Mouse (Mus musculus) cortical plate, adult 2 months (tissue): ENCODE data around the gene Gtpbp6. TPM values are rescaled to one million over a fixed set of nuclear protein-coding genes. Genes with fewer than 3 reads are reported as not detected.

ENCODE experiments used
- H3K27ac ChIP-seq: fragments of 200-500 bp; 2 replicates; pipeline ENCODE4 v1.5.1; 2012; ENCODE audit warnings: low read length, control low read depth, inconsistent platforms; ENCODE audit not compliant: insufficient read depth
- H3K4me1 ChIP-seq: fragments of 200-500 bp; 2 replicates; pipeline ENCODE4 v1.6.1; 2011; ENCODE audit warnings: low read length; ENCODE audit not compliant: control insufficient read depth, insufficient read depth
- H3K4me3 ChIP-seq: fragments of 200-500 bp; 2 replicates; pipeline ENCODE4 v1.5.1; 2011; ENCODE audit warnings: mild to moderate bottlenecking, low read length, control low read depth; ENCODE audit not compliant: insufficient read depth
- CTCF ChIP-seq: fragments of 200-500 bp; IDR thresholded peaks from 2 replicates; pipeline ENCODE4 v1.5.1; 2011; ENCODE audit warnings: mild to moderate bottlenecking, control low read depth, low read length; ENCODE audit not compliant: insufficient read depth; ENCODE audit errors: extremely low read depth
- POLR2A ChIP-seq: fragments of 200-500 bp; IDR thresholded peaks from 2 replicates; pipeline ENCODE4 v1.6.1; 2011; ENCODE audit warnings: mild to moderate bottlenecking, low read length, control low read depth; ENCODE audit not compliant: insufficient read depth; ENCODE audit errors: extremely low read depth
- polyA plus RNA-seq: library from polyadenylated mRNA; depleted of rRNA; stranded (reverse); fragments of >200 nt; gene quantifications from 2 replicates; pipeline ENCODE4 v1.2.3, GENCODE M21; 2012; rRNA removed

Gtpbp6 gene
- polyA plus RNA-seq, 1 experiment = 155 TPM

DNA sequence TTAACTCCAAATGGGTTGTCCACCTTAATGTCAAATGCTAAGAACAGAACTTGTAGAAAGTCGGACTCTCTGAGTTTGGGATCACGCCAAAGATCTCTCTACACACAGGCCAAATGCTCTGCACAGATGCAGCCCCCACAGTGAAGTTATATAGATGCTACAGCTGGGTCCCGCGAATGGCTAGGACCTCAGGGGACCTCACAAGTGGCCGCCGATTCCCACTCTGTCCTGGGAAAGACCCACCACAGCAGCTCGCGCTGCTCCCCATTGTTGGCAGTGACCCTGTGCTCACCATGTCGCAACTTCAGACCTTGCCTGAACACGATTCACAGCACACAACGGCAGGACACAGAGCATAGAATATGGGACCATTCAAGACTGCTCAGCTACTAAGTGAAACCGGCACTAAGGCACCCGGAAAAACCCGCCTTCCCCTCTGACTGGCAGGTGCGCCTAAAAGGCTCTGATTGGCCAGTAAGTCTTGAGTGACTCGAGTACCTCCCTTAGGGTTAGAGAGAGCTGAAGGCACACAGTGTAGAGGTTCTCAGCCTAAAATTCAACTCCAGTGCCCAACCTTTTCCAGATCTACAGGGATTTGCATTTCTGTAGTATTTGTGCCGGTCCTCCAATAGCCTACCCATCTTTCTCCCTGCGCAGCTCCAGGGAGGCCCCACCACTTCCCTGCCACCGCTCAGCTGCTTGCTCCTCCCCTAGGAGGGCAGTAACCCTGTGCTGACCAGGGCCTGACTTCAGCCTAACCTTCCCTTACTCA, 50.2 kb downstream of the Gtpbp6 start:
- Histone ChIP-seq H3K27ac (peak overlapping the region; percentile 83), H3K4me1 (no peaks in the 10 kb centered on the region), H3K4me3 (peak overlapping the region; percentile 93)
- TF ChIP-seq CTCF (no peak), POLR2A (0 out of 2 replicates have a peak, but pooled peaks have one; percentile 29)

Other genes with a start within 250 kb of the Gtpbp6 start
- gene Gm15446, start 184.8 kb downstream of the Gtpbp6 start, polyA plus RNA-seq = 0.09 TPM in 1 of 2 replicates, not detected in the other
- 45.0 and 47.0 TPM in 2 replicates for gene Zfp932, start 111.7 kb downstream of the Gtpbp6 start, polyA plus RNA-seq
- gene Gm17655, start 35.7 kb downstream of the Gtpbp6 start, polyA plus RNA-seq = 1.4 and 1.7 TPM in 2 replicates
- 0.77 and 0.93 TPM in 2 replicates for gene Gm35315, start 13.8 kb downstream of the Gtpbp6 start, polyA plus RNA-seq
- 18.6 and 20.3 TPM in 2 replicates for gene Plcxd1, start 8.2 kb downstream of the Gtpbp6 start, polyA plus RNA-seq
- gene Zfp605, start 1.9 kb upstream of the Gtpbp6 start, polyA plus RNA-seq = 6.8 and 6.9 TPM in 2 replicates
- gene Chfr, start 27.6 kb upstream of the Gtpbp6 start, polyA plus RNA-seq = 76.7 and 93.4 TPM in 2 replicates
- 19.6 and 20.6 TPM in 2 replicates for gene Golga3, start 68.5 kb upstream of the Gtpbp6 start, polyA plus RNA-seq
- 16.8 and 17.5 TPM in 2 replicates for gene Ankle2, start 122.8 kb upstream of the Gtpbp6 start, polyA plus RNA-seq
- 45.6 and 47.0 TPM in 2 replicates for gene Pgam5, start 161.7 kb upstream of the Gtpbp6 start, polyA plus RNA-seq
- 11.2 and 11.4 TPM in 2 replicates for gene Pxmp2, start 178.0 kb upstream of the Gtpbp6 start, polyA plus RNA-seq
- gene Pole, start 178.1 kb upstream of the Gtpbp6 start, polyA plus RNA-seq = 1.6 TPM in 2 replicates
- 0.21 TPM in 2 replicates for gene P2rx2, start 235.0 kb upstream of the Gtpbp6 start, polyA plus RNA-seq
- gene Lrcol1, start 236.5 kb upstream of the Gtpbp6 start, polyA plus RNA-seq = not detected in 2 replicates